Mouse (Mus musculus) cortical plate, adult 2 months (tissue): ENCODE measurements around the gene Trappc2l.

Experiments used
- CTCF ChIP-seq: fragments of 200-500 bp; IDR thresholded peaks from 2 replicates; pipeline ENCODE4 v1.5.1; 2011; ENCODE audit warnings: mild to moderate bottlenecking, control low read depth, low read length; ENCODE audit not compliant: insufficient read depth; ENCODE audit errors: extremely low read depth
- POLR2A ChIP-seq: fragments of 200-500 bp; IDR thresholded peaks from 2 replicates; pipeline ENCODE4 v1.6.1; 2011; ENCODE audit warnings: mild to moderate bottlenecking, low read length, control low read depth; ENCODE audit not compliant: insufficient read depth; ENCODE audit errors: extremely low read depth

DNA sequence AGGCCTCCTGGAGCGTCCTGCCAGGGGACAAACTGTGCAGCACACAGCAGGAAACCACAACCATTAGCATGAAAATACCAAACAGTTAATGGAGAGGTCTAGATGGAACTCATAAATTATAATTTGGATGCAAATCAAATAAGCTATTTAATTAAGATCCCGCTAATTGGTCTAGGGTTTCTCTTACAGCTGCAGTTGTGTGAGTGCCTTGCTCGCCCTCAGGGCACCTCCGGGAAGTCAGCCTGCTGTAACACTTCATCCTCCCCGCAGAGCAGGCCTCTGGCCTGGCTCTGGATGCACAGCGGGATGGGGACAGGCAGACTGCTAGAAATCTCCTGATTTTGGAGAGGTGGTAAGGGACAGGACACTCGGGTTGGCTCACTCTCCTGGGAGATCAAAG lies 25.3 kb upstream of the Trappc2l start:
- no peak for TF ChIP-seq POLR2A
- no peak for TF ChIP-seq CTCF
